Mouse (Mus musculus) erythroblast, embryonic 14.5 days (primary cell): ENCODE results near the gene Nfib. TPM values are rescaled to one million over a fixed set of nuclear protein-coding genes. Genes with fewer than 3 reads are reported as not detected.

Experiments
- H3K27me3 ChIP-seq: 2 replicates; pipeline ENCODE4 v1.6.1; 2012; ENCODE audit warnings: inconsistent platforms; ENCODE audit not compliant: control insufficient read depth
- H3K36me3 ChIP-seq: 2 replicates; pipeline ENCODE4 v1.6.1; 2012; ENCODE audit warnings: mild to moderate bottlenecking, inconsistent platforms; ENCODE audit not compliant: control insufficient read depth
- H3K4me1 ChIP-seq: 2 replicates; pipeline ENCODE4 v1.6.1; 2012; ENCODE audit warnings: inconsistent platforms; ENCODE audit not compliant: control insufficient read depth
- H3K4me3 ChIP-seq: replicated peaks from 2 replicates; pipeline ENCODE3; 2012; ENCODE audit warnings: moderate library complexity, mild to moderate bottlenecking, inconsistent platforms
- H3K9me3 ChIP-seq: 2 replicates; pipeline ENCODE4 v1.6.1; 2012; ENCODE audit warnings: low read length, inconsistent platforms, mixed read lengths; ENCODE audit not compliant: control insufficient read depth
- GATA1 ChIP-seq: IDR thresholded peaks from 2 replicates; pipeline ENCODE4 v1.6.1; 2012; ENCODE audit warnings: low read length, inconsistent platforms, mixed read lengths
- TAL1 ChIP-seq: IDR thresholded peaks from 3 replicates; pipeline ENCODE4 v1.6.1; 2012; ENCODE audit warnings: low read length, inconsistent platforms, mixed read lengths
- polyA plus RNA-seq: library from polyadenylated mRNA; stranded (reverse); fragments of >175 nt; gene quantifications from 2 replicates; pipeline ENCODE4 v1.2.3, GENCODE M21; 2012

The Nfib gene
- polyA plus RNA-seq, 1 experiment, result not detected

DNA sequence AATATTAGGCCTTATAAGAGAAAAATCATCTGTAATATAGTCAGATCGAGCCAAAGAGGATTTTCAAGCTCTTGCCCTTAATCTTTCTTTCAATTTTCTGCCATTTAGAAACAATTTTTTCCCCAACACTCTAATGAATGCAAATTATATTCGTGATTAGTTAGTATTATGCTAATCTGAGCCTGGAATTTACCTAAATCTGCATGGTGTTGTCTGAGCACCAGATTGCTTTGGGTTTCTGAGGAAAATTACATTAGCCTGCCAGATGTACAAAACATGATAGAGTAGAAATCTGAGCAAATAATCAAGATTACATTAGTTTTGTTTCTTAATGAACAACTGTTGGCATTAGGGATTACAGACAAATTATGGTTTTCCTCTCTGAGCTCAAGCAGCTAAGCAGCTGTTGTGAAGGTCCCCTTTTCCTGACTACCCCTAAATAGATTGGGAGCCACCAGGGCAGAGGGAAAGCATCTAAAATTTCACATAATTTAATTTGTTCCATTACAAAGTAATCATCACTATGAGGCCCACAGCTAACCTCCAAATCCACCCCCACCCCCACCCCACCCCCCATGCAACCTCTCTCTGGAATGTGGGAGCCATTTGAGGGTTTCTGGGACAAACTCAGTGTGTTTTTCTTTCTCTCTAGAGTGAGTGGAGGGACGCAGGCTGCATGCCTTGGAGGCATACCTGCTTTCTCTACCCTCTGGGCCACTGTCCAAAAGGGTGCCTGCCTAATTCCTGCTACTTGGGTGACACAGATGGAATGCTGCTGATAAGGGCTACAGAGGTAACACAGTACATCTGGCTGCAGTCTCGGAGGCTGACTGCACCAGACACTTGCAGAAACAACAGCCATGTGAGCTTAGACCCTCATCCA is 14.2 kb downstream of the Nfib start:
- no peaks in the 10 kb centered on the region for H3K36me3 ChIP-seq
- no peaks in the 10 kb centered on the region for H3K27me3 ChIP-seq
- no peak overlapping the region for H3K4me3 ChIP-seq
- peaks cover 3% of the 10 kb centered on the region; the same call in 1 of the 2 replicates for H3K4me1 ChIP-seq
- H3K9me3 ChIP-seq, result no peaks in the 10 kb centered on the region
- TF ChIP-seq TAL1 (no peak), GATA1 (no peak)

GRCm38 (mm10) chr4:82690267-82690666 is 15.3 kb downstream of the Nfib start:
- no peaks in the 10 kb centered on the region for H3K9me3 ChIP-seq
- H3K4me3 ChIP-seq, result no peak overlapping the region
- TF ChIP-seq GATA1, result no peak
- no peak for TF ChIP-seq TAL1
- no peaks in the 10 kb centered on the region for H3K27me3 ChIP-seq
- H3K4me1 ChIP-seq, result peaks cover 3% of the 10 kb centered on the region; the same call in 1 of the 2 replicates
- H3K36me3 ChIP-seq, result no peaks in the 10 kb centered on the region

DNA sequence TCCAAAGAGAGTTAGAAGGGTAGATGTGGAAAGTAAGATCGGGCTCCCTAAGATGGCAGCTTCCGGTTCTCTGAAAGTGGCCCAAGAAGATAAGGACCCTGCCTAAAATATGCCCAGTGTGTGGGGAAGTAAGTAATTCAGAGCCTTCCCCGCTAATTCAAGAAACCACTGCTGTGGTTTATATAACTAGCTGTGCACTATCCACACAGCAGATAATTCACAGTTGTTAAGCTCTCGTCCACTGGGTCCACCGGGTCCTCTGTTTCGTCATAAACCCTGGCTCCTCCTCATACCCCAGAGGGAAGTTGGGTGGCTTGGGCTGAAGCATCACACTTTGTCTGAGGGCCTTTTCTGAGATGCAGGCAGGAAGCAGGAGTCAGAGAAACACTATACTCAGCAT is 19.5 kb downstream of the Nfib start:
- H3K4me3 ChIP-seq, result no peak overlapping the region
- no peaks in the 10 kb centered on the region for H3K27me3 ChIP-seq
- H3K9me3 ChIP-seq, result no peaks in the 10 kb centered on the region
- TF ChIP-seq GATA1 (no peak), TAL1 (no peak)
- no peaks in the 10 kb centered on the region for H3K36me3 ChIP-seq
- no peaks in the 10 kb centered on the region for H3K4me1 ChIP-seq

DNA sequence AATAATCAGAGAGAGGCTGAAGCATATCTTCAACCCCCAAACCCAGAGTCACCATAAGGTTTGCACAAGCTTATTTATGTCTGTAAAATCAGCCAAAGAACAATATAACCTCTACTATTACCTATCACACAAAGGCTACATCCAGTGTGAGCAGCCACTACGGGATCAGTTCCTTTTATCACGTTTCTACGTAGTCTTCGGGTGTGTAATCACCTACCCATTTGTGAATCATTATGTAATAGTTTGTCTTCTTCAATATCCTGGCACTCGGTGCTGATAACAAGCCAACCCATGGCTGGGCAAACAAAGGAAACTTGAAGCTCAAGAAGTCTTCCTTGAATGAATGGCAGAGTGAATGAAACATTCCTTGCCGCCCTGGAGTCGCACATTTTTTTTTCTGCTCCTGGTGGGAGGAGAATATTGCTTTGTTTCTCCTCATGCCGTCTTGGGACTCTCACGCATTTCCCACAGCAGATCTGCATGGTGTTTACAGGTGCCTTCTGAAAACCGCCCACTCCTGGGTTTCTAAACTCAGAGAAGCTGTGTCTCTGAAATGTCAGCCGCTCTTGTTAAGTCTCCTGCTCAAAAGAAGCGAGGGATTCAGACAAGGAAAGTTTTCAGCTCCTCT is 21.3 kb downstream of the Nfib start:
- Histone ChIP-seq H3K4me3 (no peak overlapping the region), H3K9me3 (no peaks in the 10 kb centered on the region), H3K4me1 (no peaks in the 10 kb centered on the region), H3K36me3 (no peaks in the 10 kb centered on the region), H3K27me3 (no peaks in the 10 kb centered on the region)
- TF ChIP-seq GATA1 (no peak), TAL1 (no peak)

- no peaks in the 10 kb centered on the region for H3K4me1 ChIP-seq
- H3K27me3 ChIP-seq, result no peaks in the 10 kb centered on the region
- no peaks in the 10 kb centered on the region for H3K36me3 ChIP-seq
- H3K9me3 ChIP-seq, result no peaks in the 10 kb centered on the region
- no peak overlapping the region for H3K4me3 ChIP-seq
- TF ChIP-seq GATA1 (no peak), TAL1 (no peak)
These were observed 22.0 kb downstream of the Nfib start for GRCm38 (mm10) chr4:82683583-82683982.

GRCm38 (mm10) chr4:82676104-82676503 is 29.4 kb downstream of the Nfib start:
- Histone ChIP-seq H3K36me3 (no peaks in the 10 kb centered on the region), H3K4me1 (no peaks in the 10 kb centered on the region), H3K27me3 (no peaks in the 10 kb centered on the region), H3K9me3 (no peaks in the 10 kb centered on the region), H3K4me3 (no peak overlapping the region)
- TF ChIP-seq TAL1 (no peak), GATA1 (no peak)

DNA sequence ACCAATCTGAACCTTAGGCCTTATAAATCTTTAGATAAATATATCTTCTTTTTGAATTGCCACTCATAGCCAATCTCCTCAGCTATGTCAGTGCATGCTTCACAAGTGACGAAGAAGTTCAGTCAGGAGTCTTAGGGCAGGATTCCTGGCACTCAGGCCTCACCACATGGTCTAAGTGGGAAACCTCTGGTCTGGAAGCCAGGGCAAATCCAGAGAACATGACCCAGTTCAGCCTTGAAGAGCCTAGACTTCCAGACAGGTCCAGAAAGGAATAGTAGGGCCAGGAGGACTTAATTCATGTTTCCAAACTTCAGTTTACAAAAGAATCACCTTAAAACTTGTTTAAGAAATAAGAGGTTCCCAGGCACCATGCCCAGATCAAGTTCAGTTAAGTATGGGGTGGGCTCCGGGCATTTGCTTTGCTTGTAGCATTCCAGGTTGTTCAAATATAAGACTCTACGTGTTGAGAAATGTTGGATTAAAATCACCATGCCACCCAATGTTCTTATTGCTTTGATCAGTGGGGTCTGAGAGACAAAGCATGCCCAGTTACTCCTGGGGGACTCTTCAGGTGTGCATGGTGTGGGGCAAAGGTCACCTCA is 38.2 kb downstream of the Nfib start:
- H3K4me1 ChIP-seq, result no peaks in the 10 kb centered on the region
- no peak for TF ChIP-seq TAL1
- TF ChIP-seq GATA1, result no peak
- H3K4me3 ChIP-seq, result no peak overlapping the region
- H3K27me3 ChIP-seq, result no peaks in the 10 kb centered on the region
- no peaks in the 10 kb centered on the region for H3K9me3 ChIP-seq
- no peaks in the 10 kb centered on the region for H3K36me3 ChIP-seq

DNA sequence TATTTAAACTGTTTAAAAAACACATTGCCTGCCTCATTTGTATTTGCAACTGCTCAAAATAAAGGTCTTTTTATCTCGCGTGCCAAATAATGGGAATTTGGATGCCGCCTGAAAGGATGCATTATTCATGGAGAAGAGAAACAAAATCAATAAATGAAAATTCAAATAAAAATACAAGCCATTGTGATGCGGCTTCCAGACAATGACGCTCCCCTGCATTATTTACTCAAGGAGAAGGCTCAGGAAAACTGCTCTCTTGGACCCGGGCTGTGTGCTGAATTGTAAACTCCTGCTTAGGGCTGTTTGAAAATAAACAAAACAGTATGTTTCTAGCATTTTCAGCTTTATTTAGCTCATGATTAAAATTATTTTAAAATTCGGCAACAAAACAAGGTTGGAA is 41.1 kb downstream of the Nfib start:
- Histone ChIP-seq H3K4me1 (no peaks in the 10 kb centered on the region), H3K4me3 (no peak overlapping the region), H3K27me3 (no peaks in the 10 kb centered on the region), H3K9me3 (no peaks in the 10 kb centered on the region), H3K36me3 (no peaks in the 10 kb centered on the region)
- TF ChIP-seq GATA1 (no peak), TAL1 (no peak)

DNA sequence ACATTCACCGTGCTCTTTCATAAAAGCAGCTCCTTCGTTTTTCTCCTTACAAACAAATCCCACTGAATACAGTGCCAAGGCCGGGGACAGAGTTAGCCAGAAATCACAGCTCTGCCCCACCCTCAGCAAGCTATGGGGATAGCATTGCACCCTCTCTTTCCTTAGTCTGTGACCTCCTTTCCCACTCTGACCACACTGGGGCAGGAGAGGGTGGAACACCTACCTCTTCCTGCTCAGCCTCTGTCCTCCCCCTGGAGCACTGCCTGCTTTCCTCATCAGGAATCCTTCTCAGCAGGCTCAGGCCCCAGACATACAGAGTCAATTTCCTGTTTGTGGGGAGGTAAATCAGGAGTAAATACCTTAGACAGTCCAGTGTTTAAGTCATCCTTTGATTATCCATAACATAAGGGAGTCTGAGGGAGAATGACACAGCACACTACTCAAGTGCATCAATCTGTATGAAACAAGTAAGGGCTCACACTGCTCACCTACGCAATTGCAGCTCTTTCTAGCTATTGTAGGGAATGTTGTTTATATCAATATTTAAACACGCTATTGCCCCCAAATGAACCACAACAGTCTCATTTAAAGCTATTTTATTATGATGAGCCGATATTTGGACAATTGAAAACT is 41.7 kb downstream of the Nfib start:
- Histone ChIP-seq H3K27me3 (no peaks in the 10 kb centered on the region), H3K36me3 (no peaks in the 10 kb centered on the region), H3K4me1 (no peaks in the 10 kb centered on the region), H3K4me3 (no peak overlapping the region), H3K9me3 (no peaks in the 10 kb centered on the region)
- TF ChIP-seq GATA1 (no peak), TAL1 (no peak)
